Mouse (Mus musculus): ENCODE data around the gene Acmsd. TPM values are rescaled to one million over a fixed set of nuclear protein-coding genes. Genes with fewer than 3 reads are reported as not detected.

Gene Acmsd
- polyA plus RNA-seq, 1 experiment from 2014 or later, result 0.12 TPM

DNA sequence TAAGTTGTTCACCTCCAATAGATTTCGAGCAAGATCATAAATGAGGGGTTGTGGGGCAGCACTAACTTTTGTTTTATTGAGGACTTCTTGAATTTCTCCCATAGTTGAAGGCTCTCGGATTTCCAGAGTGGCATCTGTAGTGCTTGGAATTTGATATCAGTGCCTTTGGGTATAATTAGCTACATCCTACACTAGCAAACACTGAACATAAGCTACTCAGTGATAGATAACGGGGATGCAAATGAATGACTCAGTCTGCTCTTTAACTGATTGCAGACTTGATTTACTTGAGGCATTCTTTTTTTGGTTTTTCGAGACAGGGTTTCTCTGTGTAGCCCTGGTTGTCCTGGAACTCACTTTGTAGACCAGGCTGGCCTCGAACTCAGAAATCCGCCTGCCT lies 59.7 kb downstream of the Acmsd start:
- Histone ChIP-seq H3K4me3 (ENCODE audit: control insufficient read depth in 1 of 2, insufficient read depth in 1 of 2, low read depth in 1 of 2, low read length in 2 of 2) (no peak overlapping the region), H3K27ac (replicated peaks in 1 of 2; ENCODE audit: control insufficient read depth in 1 of 2, insufficient read depth in 1 of 2, low read depth in 2 of 2, low read length in 2 of 2) (peak overlapping the region in 1 of 2 experiments; percentile 26; a peak in 2 of 4 replicates), H3K4me2 (ENCODE audit: low read length) (peak overlapping the region; percentile 28), H3K27me3 (ENCODE audit: control insufficient read depth, insufficient read depth, low read length) (no peaks in the 10 kb centered on the region), H3K9ac (ENCODE audit: low read length) (no peak overlapping the region), H3K9me3 (ENCODE audit: control insufficient read depth, low read length) (no peaks in the 10 kb centered on the region), H3K36me3 (ENCODE audit: control insufficient read depth, insufficient read depth, low read length) (peaks cover 18% of the 10 kb centered on the region), H3K4me1 (ENCODE audit: control insufficient read depth in 2 of 2, insufficient read depth in 2 of 2, low read length in 2 of 2) (peaks cover 8 to 60% of the 10 kb centered on the region in 2 experiments)
- WGBS, result 40% methylated on average over 6 of the region's 6 CpGs
- ATAC-seq (ENCODE audit: insufficient number of reproducible peaks, insufficient read depth, low FRiP score, low read depth), result no peak

DNA sequence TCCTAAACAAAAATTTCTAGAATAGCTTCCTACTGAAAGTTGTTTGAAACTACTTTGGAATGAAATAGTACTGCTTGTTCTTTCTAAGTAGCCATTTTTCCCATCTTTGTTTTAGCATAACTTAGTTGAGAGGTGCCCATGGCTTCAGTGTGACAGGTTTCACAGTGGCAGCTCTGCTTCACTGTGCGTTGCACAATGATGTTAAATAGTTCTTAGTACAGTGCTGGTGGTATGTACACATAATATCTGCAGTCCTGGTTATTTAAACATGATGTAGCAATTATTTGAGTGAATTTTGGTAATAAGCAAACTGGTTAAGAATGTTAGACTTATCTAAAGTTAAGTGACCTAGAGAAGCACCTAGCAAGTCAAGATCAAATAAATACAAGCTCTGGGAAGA lies 64.2 kb downstream of the Acmsd start:
- peaks cover 36% of the 10 kb centered on the region for H3K36me3 ChIP-seq (ENCODE audit: control insufficient read depth, insufficient read depth, low read length)
- H3K9ac ChIP-seq (ENCODE audit: low read length), result no peak overlapping the region
- no peak for ATAC-seq (ENCODE audit: insufficient number of reproducible peaks, insufficient read depth, low FRiP score, low read depth)
- 82% methylated on average over 1 of the region's 1 CpGs for WGBS
- H3K9me3 ChIP-seq (ENCODE audit: control insufficient read depth, low read length), result no peaks in the 10 kb centered on the region
- no peak overlapping the region for H3K4me3 ChIP-seq (ENCODE audit: control insufficient read depth in 1 of 2, insufficient read depth in 1 of 2, low read depth in 1 of 2, low read length in 2 of 2)
- peaks cover 5 to 23% of the 10 kb centered on the region in 2 experiments for H3K4me1 ChIP-seq (ENCODE audit: control insufficient read depth in 2 of 2, insufficient read depth in 2 of 2, low read length in 2 of 2)
- no peak overlapping the region for H3K27ac ChIP-seq (replicated peaks in 1 of 2; ENCODE audit: control insufficient read depth in 1 of 2, insufficient read depth in 1 of 2, low read depth in 2 of 2, low read length in 2 of 2)
- no peaks in the 10 kb centered on the region for H3K27me3 ChIP-seq (ENCODE audit: control insufficient read depth, insufficient read depth, low read length)
- no peak overlapping the region for H3K4me2 ChIP-seq (ENCODE audit: low read length)

DNA sequence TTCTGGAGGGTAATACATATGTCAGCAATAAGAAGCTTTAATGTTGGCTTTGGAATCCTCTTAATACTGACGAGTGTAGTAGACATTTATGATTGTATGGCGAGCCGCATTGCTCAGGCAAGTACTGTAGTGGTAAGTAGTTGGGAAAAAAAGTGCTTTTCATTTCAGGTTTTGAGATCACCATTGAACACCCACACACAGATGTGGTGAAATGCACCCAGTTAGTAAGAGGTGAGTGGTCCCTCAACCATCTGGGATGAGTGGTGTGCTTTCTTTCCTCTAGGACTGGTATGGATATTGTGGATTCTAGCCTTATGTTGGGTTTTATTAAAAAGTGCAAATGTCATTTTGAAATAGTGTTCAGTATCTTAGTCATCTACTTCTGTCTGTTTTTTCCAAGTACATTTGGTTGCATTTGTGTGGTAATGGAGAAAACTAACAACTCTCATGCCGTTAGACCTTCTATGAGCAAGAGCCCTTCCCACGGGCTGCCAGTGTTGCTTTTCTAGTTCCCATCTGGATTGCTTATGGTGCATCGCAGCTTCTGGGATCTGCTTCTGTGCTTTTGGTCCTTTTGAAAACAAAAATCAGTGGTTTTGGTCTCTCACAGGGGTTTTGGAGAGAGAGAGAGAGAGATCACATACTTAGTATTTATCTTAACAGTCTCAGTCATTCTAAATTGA lies 66.0 kb downstream of the Acmsd start:
- Histone ChIP-seq H3K27me3 (ENCODE audit: control insufficient read depth, insufficient read depth, low read length) (no peaks in the 10 kb centered on the region), H3K27ac (replicated peaks in 1 of 2; ENCODE audit: control insufficient read depth in 1 of 2, insufficient read depth in 1 of 2, low read depth in 2 of 2, low read length in 2 of 2) (no peak overlapping the region), H3K4me3 (ENCODE audit: control insufficient read depth in 1 of 2, insufficient read depth in 1 of 2, low read depth in 1 of 2, low read length in 2 of 2) (no peak overlapping the region), H3K4me2 (ENCODE audit: low read length) (no peak overlapping the region), H3K9ac (ENCODE audit: low read length) (no peak overlapping the region), H3K9me3 (ENCODE audit: control insufficient read depth, low read length) (no peaks in the 10 kb centered on the region), H3K36me3 (ENCODE audit: control insufficient read depth, insufficient read depth, low read length) (peaks cover 51% of the 10 kb centered on the region), H3K4me1 (ENCODE audit: control insufficient read depth in 2 of 2, insufficient read depth in 2 of 2, low read length in 2 of 2) (peaks cover 2 to 9% of the 10 kb centered on the region in 2 experiments)
- 87% methylated on average over 6 of the region's 6 CpGs for WGBS
- no peak for ATAC-seq (ENCODE audit: insufficient number of reproducible peaks, insufficient read depth, low FRiP score, low read depth)

GRCm38 (mm10) chr1:127796341-127796740 lies 67.1 kb downstream of the Acmsd start:
- H3K9me3 ChIP-seq (ENCODE audit: control insufficient read depth, low read length), result no peaks in the 10 kb centered on the region
- no peak overlapping the region for H3K4me3 ChIP-seq (ENCODE audit: control insufficient read depth in 1 of 2, insufficient read depth in 1 of 2, low read depth in 1 of 2, low read length in 2 of 2)
- no peak overlapping the region for H3K27ac ChIP-seq (replicated peaks in 1 of 2; ENCODE audit: control insufficient read depth in 1 of 2, insufficient read depth in 1 of 2, low read depth in 2 of 2, low read length in 2 of 2)
- WGBS, result 62% methylated on average over 4 of the region's 4 CpGs
- H3K4me2 ChIP-seq (ENCODE audit: low read length), result no peak overlapping the region
- H3K36me3 ChIP-seq (ENCODE audit: control insufficient read depth, insufficient read depth, low read length), result peaks cover 54% of the 10 kb centered on the region
- no peak overlapping the region for H3K9ac ChIP-seq (ENCODE audit: low read length)
- no peak for ATAC-seq (ENCODE audit: insufficient number of reproducible peaks, insufficient read depth, low FRiP score, low read depth)
- H3K4me1 ChIP-seq (ENCODE audit: control insufficient read depth in 2 of 2, insufficient read depth in 2 of 2, low read length in 2 of 2), result peaks cover 2 to 4% of the 10 kb centered on the region in 2 experiments; a peak in 3 of 4 replicates
- no peaks in the 10 kb centered on the region for H3K27me3 ChIP-seq (ENCODE audit: control insufficient read depth, insufficient read depth, low read length)

- Histone ChIP-seq H3K4me3 (ENCODE audit: control insufficient read depth in 1 of 2, insufficient read depth in 1 of 2, low read depth in 1 of 2, low read length in 2 of 2) (no peak overlapping the region), H3K27me3 (ENCODE audit: control insufficient read depth, insufficient read depth, low read length) (no peaks in the 10 kb centered on the region), H3K4me2 (ENCODE audit: low read length) (no peak overlapping the region), H3K4me1 (ENCODE audit: control insufficient read depth in 2 of 2, insufficient read depth in 2 of 2, low read length in 2 of 2) (peaks cover 2 to 4% of the 10 kb centered on the region in 2 experiments; a peak in 3 of 4 replicates), H3K9me3 (ENCODE audit: control insufficient read depth, low read length) (no peaks in the 10 kb centered on the region), H3K36me3 (ENCODE audit: control insufficient read depth, insufficient read depth, low read length) (peaks cover 54% of the 10 kb centered on the region), H3K27ac (replicated peaks in 1 of 2; ENCODE audit: control insufficient read depth in 1 of 2, insufficient read depth in 1 of 2, low read depth in 2 of 2, low read length in 2 of 2) (no peak overlapping the region), H3K9ac (ENCODE audit: low read length) (no peak overlapping the region)
- 70% methylated on average over 1 of the region's 1 CpGs for WGBS
- no peak for ATAC-seq (ENCODE audit: insufficient number of reproducible peaks, insufficient read depth, low FRiP score, low read depth)
Measured at GRCm38 (mm10) chr1:127796752-127797151, 67.5 kb downstream of the Acmsd start.

GRCm38 (mm10) chr1:127802916-127803315 lies 73.7 kb downstream of the Acmsd start:
- WGBS, result 84% methylated on average over 8 of the region's 8 CpGs
- peaks cover 68% of the 10 kb centered on the region for H3K36me3 ChIP-seq (ENCODE audit: control insufficient read depth, insufficient read depth, low read length)
- H3K9ac ChIP-seq (ENCODE audit: low read length), result no peak overlapping the region
- H3K27me3 ChIP-seq (ENCODE audit: control insufficient read depth, insufficient read depth, low read length), result no peaks in the 10 kb centered on the region
- no peak overlapping the region for H3K4me3 ChIP-seq (ENCODE audit: control insufficient read depth in 1 of 2, insufficient read depth in 1 of 2, low read depth in 1 of 2, low read length in 2 of 2)
- no peak overlapping the region for H3K27ac ChIP-seq (replicated peaks in 1 of 2; ENCODE audit: control insufficient read depth in 1 of 2, insufficient read depth in 1 of 2, low read depth in 2 of 2, low read length in 2 of 2)
- no peak overlapping the region for H3K4me2 ChIP-seq (ENCODE audit: low read length)
- no peak for ATAC-seq (ENCODE audit: insufficient number of reproducible peaks, insufficient read depth, low FRiP score, low read depth)
- no peaks in the 10 kb centered on the region for H3K9me3 ChIP-seq (ENCODE audit: control insufficient read depth, low read length)
- peaks cover 2 to 4% of the 10 kb centered on the region in 2 experiments; a peak in 3 of 4 replicates for H3K4me1 ChIP-seq (ENCODE audit: control insufficient read depth in 2 of 2, insufficient read depth in 2 of 2, low read length in 2 of 2)

DNA sequence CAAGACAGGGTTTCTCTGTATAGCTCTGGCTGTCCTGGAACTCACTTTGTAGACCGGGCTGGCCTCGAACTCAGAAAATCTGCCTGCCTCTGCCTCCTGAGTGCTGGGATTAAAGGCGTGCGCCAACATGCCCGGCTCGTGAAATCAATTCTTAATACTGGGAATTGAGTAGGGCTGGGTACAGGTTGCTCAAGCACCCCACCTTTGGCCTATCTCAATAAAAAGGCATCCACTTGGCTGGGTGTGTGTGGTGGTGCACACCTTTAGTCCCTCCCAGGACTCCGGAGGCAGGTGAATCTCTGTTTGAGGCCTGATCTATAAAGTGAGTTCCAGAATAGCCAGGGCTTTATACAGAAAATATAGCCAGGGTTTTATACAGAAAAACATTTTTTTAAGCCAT lies 79.5 kb downstream of the Acmsd start:
- Histone ChIP-seq H3K4me2 (ENCODE audit: low read length) (no peak overlapping the region), H3K4me1 (ENCODE audit: control insufficient read depth in 2 of 2, insufficient read depth in 2 of 2, low read length in 2 of 2) (peaks cover 3 to 7% of the 10 kb centered on the region in 2 experiments; a peak in 1 of 4 replicates), H3K4me3 (ENCODE audit: control insufficient read depth in 1 of 2, insufficient read depth in 1 of 2, low read depth in 1 of 2, low read length in 2 of 2) (no peak overlapping the region), H3K9ac (ENCODE audit: low read length) (no peak overlapping the region), H3K9me3 (ENCODE audit: control insufficient read depth, low read length) (no peaks in the 10 kb centered on the region), H3K27me3 (ENCODE audit: control insufficient read depth, insufficient read depth, low read length) (no peaks in the 10 kb centered on the region), H3K36me3 (ENCODE audit: control insufficient read depth, insufficient read depth, low read length) (peaks cover 27% of the 10 kb centered on the region), H3K27ac (replicated peaks in 1 of 2; ENCODE audit: control insufficient read depth in 1 of 2, insufficient read depth in 1 of 2, low read depth in 2 of 2, low read length in 2 of 2) (no peak overlapping the region)
- no peak for ATAC-seq (ENCODE audit: insufficient number of reproducible peaks, insufficient read depth, low FRiP score, low read depth)
- 92% methylated on average over 7 of the region's 7 CpGs for WGBS

DNA sequence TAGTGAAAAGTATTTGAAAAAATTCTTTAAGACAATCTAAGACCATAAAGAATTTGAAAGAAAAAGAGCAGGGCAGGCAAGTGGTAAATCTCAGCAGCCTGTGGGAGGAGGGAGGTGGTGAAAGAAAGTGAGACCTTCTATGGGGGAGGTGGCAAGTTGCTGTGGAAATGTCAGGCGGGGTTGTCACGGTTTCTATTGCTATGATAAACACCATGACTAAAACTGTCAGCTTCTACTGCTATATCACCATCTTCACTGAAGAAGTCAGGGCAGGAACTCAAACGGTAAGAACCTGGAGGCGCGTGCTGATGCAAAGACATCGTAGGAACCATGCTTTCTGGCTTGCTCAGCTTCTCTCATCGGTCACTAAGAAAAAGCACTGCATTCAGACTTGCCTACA lies 83.7 kb downstream of the Acmsd start:
- 42% methylated on average over 7 of the region's 7 CpGs for WGBS
- peaks cover 2% of the 10 kb centered on the region for H3K36me3 ChIP-seq (ENCODE audit: control insufficient read depth, insufficient read depth, low read length)
- H3K4me1 ChIP-seq (ENCODE audit: control insufficient read depth in 2 of 2, insufficient read depth in 2 of 2, low read length in 2 of 2), result peaks cover 3 to 7% of the 10 kb centered on the region in 2 experiments; a peak in 1 of 4 replicates
- H3K4me2 ChIP-seq (ENCODE audit: low read length), result peak overlapping the region; percentile 11; the same call in 1 of the 2 replicates
- no peak overlapping the region for H3K9ac ChIP-seq (ENCODE audit: low read length)
- no peaks in the 10 kb centered on the region for H3K27me3 ChIP-seq (ENCODE audit: control insufficient read depth, insufficient read depth, low read length)
- ATAC-seq (ENCODE audit: insufficient number of reproducible peaks, insufficient read depth, low FRiP score, low read depth), result no peak
- no peaks in the 10 kb centered on the region for H3K9me3 ChIP-seq (ENCODE audit: control insufficient read depth, low read length)
- no peak overlapping the region for H3K27ac ChIP-seq (replicated peaks in 1 of 2; ENCODE audit: control insufficient read depth in 1 of 2, insufficient read depth in 1 of 2, low read depth in 2 of 2, low read length in 2 of 2)
- H3K4me3 ChIP-seq (ENCODE audit: control insufficient read depth in 1 of 2, insufficient read depth in 1 of 2, low read depth in 1 of 2, low read length in 2 of 2), result no peak overlapping the region

All from heart, embryonic 14.5 days (tissue).